Mouse (Mus musculus) stomach, postnatal 0 days (tissue): ENCODE measurements around the gene Gpc4. TPM values are rescaled to one million over a fixed set of nuclear protein-coding genes. Genes with fewer than 3 reads are reported as not detected.

Source experiments
- ATAC-seq: fragments of 200-750 bp; cut with Nextera tagmentation; 2 replicates; pipeline ENCODE4 v1.8.0; 2017; ENCODE audit not compliant: low FRiP score, low TSS enrichment
- DNase-seq: peaks from one replicate; pipeline ENCODE4 v3.0.0-alpha.2; 2016; ENCODE audit warnings: low spot score
- H3K27ac ChIP-seq: fragments of 300-500 bp; sonication (generic); replicated peaks from 2 replicates; pipeline ENCODE4 v1.5.1; 2014; ENCODE audit warnings: mild to moderate bottlenecking, control low read depth
- H3K27me3 ChIP-seq: fragments of 300-500 bp; sonication (generic); 2 replicates; pipeline ENCODE4 v1.6.1; 2014; ENCODE audit warnings: low read length; ENCODE audit not compliant: control insufficient read depth, insufficient read depth
- H3K36me3 ChIP-seq: fragments of 300-500 bp; sonication (generic); 2 replicates; pipeline ENCODE4 v1.6.1; 2014; ENCODE audit warnings: low read length, mixed read lengths; ENCODE audit not compliant: control insufficient read depth, insufficient read depth
- H3K4me1 ChIP-seq: fragments of 300-500 bp; sonication (generic); replicated peaks from 2 replicates; pipeline ENCODE4 v1.6.1; 2014; ENCODE audit warnings: antibody characterized with exemption; ENCODE audit not compliant: control insufficient read depth, insufficient read depth
- H3K4me2 ChIP-seq: fragments of 300-500 bp; sonication (generic); replicated peaks from 2 replicates; pipeline ENCODE4 v1.6.1; 2014; ENCODE audit warnings: low read depth, mild to moderate bottlenecking, control low read depth, moderate library complexity
- H3K4me3 ChIP-seq: fragments of 300-500 bp; sonication (generic); 2 replicates; pipeline ENCODE4 v1.5.1; 2014; ENCODE audit warnings: low read depth, low read length, control low read depth
- H3K9ac ChIP-seq: fragments of 300-500 bp; sonication (generic); 2 replicates; pipeline ENCODE4 v1.6.1; 2014; ENCODE audit warnings: mild to moderate bottlenecking, low read length, control low read depth, mixed read lengths
- H3K9me3 ChIP-seq: fragments of 300-500 bp; sonication (generic); 2 replicates; pipeline ENCODE4 v1.6.1; 2016; ENCODE audit warnings: low read length; ENCODE audit not compliant: control insufficient read depth
- CTCF ChIP-seq: IDR thresholded peaks from 2 replicates; pipeline ENCODE4 v1.5.1; 2016; ENCODE audit warnings: antibody characterized with exemption, low read depth, mild to moderate bottlenecking, moderate library complexity
- EP300 ChIP-seq: optimal IDR thresholded peaks from 2 replicates; pipeline ENCODE3; 2016; ENCODE audit warnings: antibody characterized with exemption
- WGBS: fragments of 180-500 bp; shearing (Covaris S2); extraction: QIAGEN DNeasy Blood & Tissue Kit; methylation state at CpG from one replicate; pipeline ENCODE4 v1.1.7; 2014; 5-methylcytosine and 5-hydroxymethylcytosine counted together
- polyA plus RNA-seq: library from polyadenylated mRNA; unstranded; fragments of >200 nt; fragmentation: Nextera tagmentation; extraction: Ambion mirVana; gene quantifications from 2 replicates; pipeline ENCODE4 v1.2.1, GENCODE M21; 2015

Gene Gpc4
- polyA plus RNA-seq, 1 experiment from 2014 or later = 25.0 TPM

- H3K4me3 ChIP-seq = no peak overlapping the region
- WGBS = 40% methylated on average over 5 of the region's 5 CpGs
- H3K4me2 ChIP-seq = no peak overlapping the region
- ATAC-seq (no peak), DNase-seq (no peak)
- no peaks in the 10 kb centered on the region for H3K27me3 ChIP-seq
- H3K36me3 ChIP-seq = no peaks in the 10 kb centered on the region
- no peaks in the 10 kb centered on the region for H3K9me3 ChIP-seq
- H3K4me1 ChIP-seq = no peaks in the 10 kb centered on the region
- no peak overlapping the region for H3K27ac ChIP-seq
- no peak overlapping the region for H3K9ac ChIP-seq
- TF ChIP-seq EP300 = no peak
- TF ChIP-seq CTCF = no peak
Observed at GRCm38 (mm10) chrX:52052011-52052410, 113.0 kb downstream of the Gpc4 start.

- DNase-seq (no peak), ATAC-seq (no peak)
- no peaks in the 10 kb centered on the region for H3K27me3 ChIP-seq
- H3K9me3 ChIP-seq = no peaks in the 10 kb centered on the region
- no peaks in the 10 kb centered on the region for H3K36me3 ChIP-seq
- WGBS = 58% methylated on average over 4 of the region's 4 CpGs
- no peak for TF ChIP-seq EP300
- H3K4me3 ChIP-seq = no peak overlapping the region
- H3K4me1 ChIP-seq = no peaks in the 10 kb centered on the region
- H3K27ac ChIP-seq = no peak overlapping the region
- H3K4me2 ChIP-seq = no peak overlapping the region
- no peak overlapping the region for H3K9ac ChIP-seq
Observed at GRCm38 (mm10) chrX:52050941-52051340, 114.1 kb downstream of the Gpc4 start.

- no peak for DNase-seq
- Histone ChIP-seq H3K27me3 (no peaks in the 10 kb centered on the region), H3K9me3 (no peaks in the 10 kb centered on the region), H3K4me2 (no peak overlapping the region), H3K36me3 (no peaks in the 10 kb centered on the region), H3K9ac (no peak overlapping the region), H3K4me3 (no peak overlapping the region), H3K27ac (no peak overlapping the region), H3K4me1 (no peaks in the 10 kb centered on the region)
- 50% methylated on average over 1 of the region's 1 CpGs for WGBS
- no peak for TF ChIP-seq CTCF
- TF ChIP-seq EP300 = no peak
- no peak for ATAC-seq
Observed at GRCm38 (mm10) chrX:52039875-52040274, 125.2 kb downstream of the Gpc4 start.

GRCm38 (mm10) chrX:52030146-52030545, 134.9 kb downstream of the Gpc4 start:
- Histone ChIP-seq H3K27me3 (no peaks in the 10 kb centered on the region), H3K9me3 (no peaks in the 10 kb centered on the region), H3K4me1 (no peaks in the 10 kb centered on the region), H3K4me2 (no peak overlapping the region), H3K36me3 (no peaks in the 10 kb centered on the region), H3K27ac (no peak overlapping the region), H3K4me3 (no peak overlapping the region), H3K9ac (no peak overlapping the region)
- DNase-seq = no peak
- no peak for ATAC-seq
- WGBS = 74% methylated on average over 7 of the region's 7 CpGs
- TF ChIP-seq EP300 = no peak
- TF ChIP-seq CTCF = no peak

GRCm38 (mm10) chrX:52017660-52018059, 147.4 kb downstream of the Gpc4 start:
- Histone ChIP-seq H3K9me3 (no peaks in the 10 kb centered on the region), H3K27ac (no peak overlapping the region), H3K27me3 (no peaks in the 10 kb centered on the region), H3K4me2 (no peak overlapping the region), H3K4me1 (no peaks in the 10 kb centered on the region), H3K9ac (no peak overlapping the region), H3K36me3 (no peaks in the 10 kb centered on the region), H3K4me3 (no peak overlapping the region)
- 59% methylated on average over 7 of the region's 9 CpGs for WGBS
- ATAC-seq (no peak), DNase-seq (no peak)
- no peak for TF ChIP-seq CTCF
- TF ChIP-seq EP300 = no peak

Other genes with a start within 250 kb of the Gpc4 start
- gene 1700080O16Rik, start 192.5 kb downstream of the Gpc4 start, polyA plus RNA-seq = not detected in 2 replicates